Mouse (Mus musculus) urinary bladder, postnatal 10 days (tissue): Measurements from ENCODE around the gene Alkal2.

ENCODE experiments used
- DNase-seq: peaks from one replicate; pipeline ENCODE4 v3.0.0; 2022; ENCODE audit warnings: low spot score

Alkal2 gene

GRCm38 (mm10) chr12:30928182-30928581 is 44.1 kb downstream of the Alkal2 start:
- no peak for DNase-seq

GRCm38 (mm10) chr12:30933299-30933698 is 49.2 kb downstream of the Alkal2 start:
- no peak for DNase-seq

- no peak for DNase-seq
These were observed 52.8 kb downstream of the Alkal2 start for GRCm38 (mm10) chr12:30936899-30937298.
